Mouse (Mus musculus) adrenal gland, adult 8-10 months (tissue): ENCODE results near the gene Vmn2r103. TPM values are rescaled to one million over a fixed set of nuclear protein-coding genes. Genes with fewer than 3 reads are reported as not detected.

Source experiments
- DNase-seq: peaks from one replicate; pipeline ENCODE4 v3.0.0; 2022
- total RNA-seq, 4 experiments: library from RNA; stranded (reverse); gene quantifications; 2 replicates each; pipeline ENCODE4 v1.2.4; 2022

The Vmn2r103 gene
- not detected for total RNA-seq

- no peak for DNase-seq
Measured at GRCm38 (mm10) chr17:19773063-19773462, at the start of gene Vmn2r103. Vmn2r103 (plus strand) TSS chr17:19773363.

GRCm38 (mm10) chr17:19778994-19779393 lies 5.8 kb downstream of the Vmn2r103 start:
- no peak for DNase-seq

- no peak for DNase-seq
Measured at GRCm38 (mm10) chr17:19789248-19789647, 16.1 kb downstream of the Vmn2r103 start.

Other genes starting within 250 kb of the Vmn2r103 start
- not detected for gene Vmn2r101, start 196.1 kb upstream of the Vmn2r103 start, total RNA-seq
- not detected for gene Vmn2r102, start 113.0 kb upstream of the Vmn2r103 start, total RNA-seq